ENCODE assay signal across 14 mouse cellular contexts in genomic region chr9:116347021-116347420, GRCm38 (mm10).
"Had no signal": no experiment of that assay in that cellular context is flagged by ENCODE, and none has a peak within 500 bp of the region (broad histone marks: within the 10 kb centered on the region; RNA-seq: fewer than 3 reads in every experiment).

No protein-coding gene starts in this region.

- H3K4me3 ChIP-seq: kidney, embryonic 15.5 days; layer of hippocampus, adult 2 months; limb, embryonic 13.5 days; myocyte; neural tube, embryonic 15.5 days had no signal

- H3K27ac ChIP-seq: kidney, embryonic 15.5 days; layer of hippocampus, adult 2 months; limb, embryonic 13.5 days; liver, embryonic 14.5 days; neural tube, embryonic 15.5 days had no signal

- DNase-seq: kidney, adult 2 months; kidney, postnatal 4 days; left cerebral cortex, postnatal 4 days; lung, adult 18-20 months; midbrain, embryonic 14.5 days; right cerebral cortex, postnatal 4 days; spleen, adult 18-20 months; thymus, postnatal 4 days had no signal
